Mouse (Mus musculus) brain, embryonic 14.5 days (tissue): ENCODE results near the gene Usp7.
"Not testable (repeated sequence)": the region's sequence is repeated elsewhere in the genome, so short reads cannot be mapped to it uniquely, and the experiment has no call there.

Experiments used
- CTCF ChIP-seq: fragments of 200-500 bp; IDR thresholded peaks from 2 replicates; pipeline ENCODE4 v1.5.1; 2012; ENCODE audit warnings: inconsistent platforms, mild to moderate bottlenecking, moderate library complexity, borderline replicate concordance; ENCODE audit not compliant: insufficient read depth, insufficient read length; ENCODE audit errors: extremely low read depth
- POLR2A ChIP-seq: fragments of 200-500 bp; IDR thresholded peaks from 2 replicates; pipeline ENCODE4 v1.6.1; 2012; ENCODE audit warnings: mild to moderate bottlenecking, inconsistent platforms, borderline replicate concordance; ENCODE audit not compliant: poor library complexity, insufficient read depth, insufficient read length, severe bottlenecking; ENCODE audit errors: extremely low read depth

DNA sequence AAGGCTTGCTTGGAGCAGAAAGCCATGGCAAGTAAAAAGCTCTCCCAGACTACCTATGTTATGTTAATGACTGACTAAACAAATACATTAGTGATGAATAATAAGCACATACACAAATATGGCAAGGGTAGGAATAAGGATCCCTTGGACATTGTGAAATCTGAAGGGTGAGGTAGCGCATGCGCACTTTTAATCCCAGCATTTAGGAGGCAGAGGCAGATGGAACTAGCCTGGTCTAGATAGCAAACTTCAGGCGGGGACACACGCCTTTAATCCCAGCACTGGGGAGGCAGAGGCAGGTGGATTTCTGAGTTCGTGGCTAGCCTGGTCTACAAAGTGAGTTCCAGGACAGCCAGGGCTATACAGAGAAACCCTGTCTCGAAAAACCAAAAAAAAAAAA, 34.5 kb downstream of the Usp7 start:
- not testable (repeated sequence) for TF ChIP-seq CTCF, POLR2A
